Mouse (Mus musculus) left cerebral cortex, postnatal 36 days (tissue): ENCODE results near the gene Brd4. TPM values are rescaled to one million over a fixed set of nuclear protein-coding genes. Genes with fewer than 3 reads are reported as not detected.
"Not testable (repeated sequence)": the region's sequence is repeated elsewhere in the genome, so short reads cannot be mapped to it uniquely, and the experiment has no call there.

Source experiments
- DNase-seq, 2 experiments: peaks; one replicate each; pipeline ENCODE4 v3.0.0; 2021 to 2022; ENCODE audit warnings: low spot score in 2 of 2, mixed read lengths in 1 of 2
- intact Hi-C: fragments of 180-260 bp; cut with DNase I; formaldehyde crosslinking; loops from one replicate; pipeline ENCODE4 v1.15.1; 2025
- total RNA-seq, 2 experiments: library from RNA; stranded (reverse); gene quantifications; 2 replicates each; pipeline ENCODE4 v1.2.3; 2021

The Brd4 gene
- total RNA-seq, 2 experiments from 2014 or later: 103 to 147 TPM

GRCm38 (mm10) chr17:32246117-32246516, 38.4 kb downstream of the Brd4 start:
- DNase-seq: no peak
- intact Hi-C loops: no loop called here

GRCm38 (mm10) chr17:32240881-32241531, 43.5 kb downstream of the Brd4 start:
- DNase-seq: no peak
- intact Hi-C loops: no loop called here

GRCm38 (mm10) chr17:32238589-32238988, 45.9 kb downstream of the Brd4 start:
- intact Hi-C loops: no loop called here
- DNase-seq: no peak

- DNase-seq: peak; percentile 38 to 48
- intact Hi-C loops: no loop called here
These were observed 48.9 kb downstream of the Brd4 start for GRCm38 (mm10) chr17:32235534-32236191.

- intact Hi-C loops: loop anchor here (5.0 kb wide), 1 partner anchor 49 kb away; the partner anchor contains the start of gene Brd4
- no peak for DNase-seq
These were observed 51.3 kb downstream of the Brd4 start for GRCm38 (mm10) chr17:32233174-32233573.

- no peak for DNase-seq
- intact Hi-C loops: no loop called here
These were observed 55.3 kb downstream of the Brd4 start for GRCm38 (mm10) chr17:32229256-32229655.

- intact Hi-C loops: loop anchor here (5.0 kb wide), 1 partner anchor 56 kb away; no protein-coding TSS in a partner anchor
- DNase-seq: no peak
These were observed 63.6 kb downstream of the Brd4 start for GRCm38 (mm10) chr17:32220873-32221272.

GRCm38 (mm10) chr17:32215587-32215986, 68.9 kb downstream of the Brd4 start:
- DNase-seq, intact Hi-C loops: not testable (repeated sequence)

GRCm38 (mm10) chr17:32211554-32211953, 73.0 kb downstream of the Brd4 start:
- intact Hi-C loops, DNase-seq: not testable (repeated sequence)

- intact Hi-C loops: loop anchor here (5.0 kb wide), 3 partner anchors 47 to 182 kb away; no protein-coding TSS in a partner anchor
- DNase-seq: peak; percentile 43 to 46
These were observed 74.8 kb downstream of the Brd4 start for GRCm38 (mm10) chr17:32209752-32210151.

- DNase-seq: no peak
- intact Hi-C loops: loop anchor here (5.0 kb wide), 3 partner anchors 47 to 182 kb away; no protein-coding TSS in a partner anchor
These were observed 75.4 kb downstream of the Brd4 start for GRCm38 (mm10) chr17:32209144-32209543.

GRCm38 (mm10) chr17:32207586-32208245, 76.8 kb downstream of the Brd4 start:
- intact Hi-C loops: loop anchor here (5.0 kb wide), 3 partner anchors 45 to 180 kb away; no protein-coding TSS in a partner anchor
- DNase-seq: peak in 1 of 2 experiments; percentile 24

GRCm38 (mm10) chr17:32205345-32205744, 79.2 kb downstream of the Brd4 start:
- intact Hi-C loops: loop anchor here (5.0 kb wide), 3 partner anchors 43 to 178 kb away; no protein-coding TSS in a partner anchor

GRCm38 (mm10) chr17:32202972-32203371, 81.5 kb downstream of the Brd4 start:
- DNase-seq: no peak
- intact Hi-C loops: no loop called here

More at GRCm38 (mm10) chr17:32205345-32205744, 79.2 kb downstream of the Brd4 start:
- no peak for DNase-seq

GRCm38 (mm10) chr17:32201086-32201485, 83.4 kb downstream of the Brd4 start:
- no peak for DNase-seq
- intact Hi-C loops: no loop called here

GRCm38 (mm10) chr17:32199796-32200195, 84.7 kb downstream of the Brd4 start:
- intact Hi-C loops: no loop called here
- DNase-seq: no peak

GRCm38 (mm10) chr17:32197156-32197555, 87.4 kb downstream of the Brd4 start:
- intact Hi-C loops: no loop called here
- no peak for DNase-seq

GRCm38 (mm10) chr17:32195725-32196124, 88.8 kb downstream of the Brd4 start:
- intact Hi-C loops: no loop called here

GRCm38 (mm10) chr17:32193010-32193409, 91.5 kb downstream of the Brd4 start:
- no peak for DNase-seq

More at GRCm38 (mm10) chr17:32195725-32196124, 88.8 kb downstream of the Brd4 start:
- no peak for DNase-seq

GRCm38 (mm10) chr17:32189850-32190249, 94.7 kb downstream of the Brd4 start:
- DNase-seq: no peak
- intact Hi-C loops: no loop called here

More at GRCm38 (mm10) chr17:32193010-32193409, 91.5 kb downstream of the Brd4 start:
- intact Hi-C loops: no loop called here
